Mouse (Mus musculus) megakaryocyte, embryonic 14.5 days (primary cell): ENCODE results near the gene Palm.

Source experiments
- FLI1 ChIP-seq: IDR thresholded peaks from 2 replicates; pipeline ENCODE4 v1.6.1; 2012; ENCODE audit warnings: low read length, inconsistent platforms, mixed read lengths
- GATA1 ChIP-seq: IDR thresholded peaks from 3 replicates; pipeline ENCODE4 v1.6.1; 2012; ENCODE audit warnings: mixed read lengths, low read length, inconsistent platforms, borderline replicate concordance

DNA sequence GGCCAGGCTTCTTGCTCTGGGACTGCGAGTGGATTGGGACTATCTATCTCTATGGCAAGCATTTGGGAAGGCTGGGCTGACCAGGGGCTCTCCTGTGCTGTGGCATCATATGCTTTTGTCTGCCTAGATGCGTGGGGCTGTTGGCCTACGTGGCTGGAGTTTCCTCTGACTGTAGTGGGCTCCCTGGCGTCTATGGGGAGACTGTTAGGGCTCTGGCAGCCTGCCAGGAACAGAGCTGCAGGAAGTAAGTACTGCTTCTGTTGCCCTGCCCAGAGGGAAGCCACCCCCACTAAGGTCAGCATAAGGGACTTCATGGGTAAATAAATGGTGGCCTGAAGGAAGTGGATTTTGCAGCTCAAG is 64.1 kb downstream of the Palm start:
- TF ChIP-seq GATA1 (no peak), FLI1 (no peak)
